Mouse (Mus musculus) kidney, postnatal 0 days (tissue): Measurements from ENCODE around the gene Rnf220. TPM values are rescaled to one million over a fixed set of nuclear protein-coding genes. Genes with fewer than 3 reads are reported as not detected.

Experiments used
- ATAC-seq: fragments of 200-750 bp; cut with Nextera tagmentation; replicated peaks from 2 replicates; pipeline ENCODE4 v1.8.0; 2017; ENCODE audit warnings: low read depth, moderate number of reproducible peaks, moderate TSS enrichment, moderate library complexity; ENCODE audit not compliant: low FRiP score
- DNase-seq: peaks from one replicate; pipeline ENCODE4 v3.0.0-alpha.2; 2016; ENCODE audit warnings: low spot score
- H3K27ac ChIP-seq: fragments of 300-500 bp; sonication (generic); 2 replicates; pipeline ENCODE4 v1.5.1; 2014; ENCODE audit warnings: mild to moderate bottlenecking
- H3K27me3 ChIP-seq: fragments of 300-500 bp; sonication (generic); 2 replicates; pipeline ENCODE4 v1.6.1; 2014; ENCODE audit warnings: low read length, mixed read lengths; ENCODE audit not compliant: insufficient read depth
- H3K36me3 ChIP-seq: fragments of 300-500 bp; sonication (generic); 2 replicates; pipeline ENCODE4 v1.6.1; 2014; ENCODE audit warnings: low read length, mixed read lengths; ENCODE audit not compliant: insufficient read depth
- H3K4me1 ChIP-seq: fragments of 300-500 bp; sonication (generic); replicated peaks from 2 replicates; pipeline ENCODE4 v1.6.1; 2014; ENCODE audit warnings: antibody characterized with exemption, low read length, mixed read lengths; ENCODE audit not compliant: insufficient read depth
- H3K4me2 ChIP-seq: fragments of 300-500 bp; sonication (generic); 2 replicates; pipeline ENCODE4 v1.6.1; 2014; ENCODE audit warnings: mild to moderate bottlenecking, low read length, moderate library complexity, mixed read lengths
- H3K4me3 ChIP-seq: fragments of 300-500 bp; sonication (generic); replicated peaks from 2 replicates; pipeline ENCODE4 v1.5.1; 2014; ENCODE audit warnings: low read depth, low read length
- H3K9ac ChIP-seq: fragments of 300-500 bp; sonication (generic); 2 replicates; pipeline ENCODE4 v1.6.1; 2014; ENCODE audit warnings: low read depth, low read length
- H3K9me3 ChIP-seq: fragments of 300-500 bp; sonication (generic); replicated peaks from 2 replicates; pipeline ENCODE4 v1.6.1; 2016; ENCODE audit warnings: low read length, inconsistent platforms, mixed read lengths
- CTCF ChIP-seq: IDR thresholded peaks from 2 replicates; pipeline ENCODE4 v1.5.1; 2016; ENCODE audit warnings: antibody characterized with exemption, low read depth, mild to moderate bottlenecking, moderate library complexity
- WGBS: fragments of 180-500 bp; shearing (Covaris S2); extraction: QIAGEN DNeasy Blood & Tissue Kit; methylation state at CpG from one replicate; pipeline ENCODE4 v1.1.7; 2014; 5-methylcytosine and 5-hydroxymethylcytosine counted together
- polyA plus RNA-seq: library from polyadenylated mRNA; unstranded; fragments of >200 nt; fragmentation: Nextera tagmentation; extraction: Ambion mirVana; gene quantifications from 2 replicates; pipeline ENCODE4 v1.2.1, GENCODE M21; 2015

The Rnf220 gene
- polyA plus RNA-seq, 1 experiment from 2014 or later: 62.1 TPM

DNA sequence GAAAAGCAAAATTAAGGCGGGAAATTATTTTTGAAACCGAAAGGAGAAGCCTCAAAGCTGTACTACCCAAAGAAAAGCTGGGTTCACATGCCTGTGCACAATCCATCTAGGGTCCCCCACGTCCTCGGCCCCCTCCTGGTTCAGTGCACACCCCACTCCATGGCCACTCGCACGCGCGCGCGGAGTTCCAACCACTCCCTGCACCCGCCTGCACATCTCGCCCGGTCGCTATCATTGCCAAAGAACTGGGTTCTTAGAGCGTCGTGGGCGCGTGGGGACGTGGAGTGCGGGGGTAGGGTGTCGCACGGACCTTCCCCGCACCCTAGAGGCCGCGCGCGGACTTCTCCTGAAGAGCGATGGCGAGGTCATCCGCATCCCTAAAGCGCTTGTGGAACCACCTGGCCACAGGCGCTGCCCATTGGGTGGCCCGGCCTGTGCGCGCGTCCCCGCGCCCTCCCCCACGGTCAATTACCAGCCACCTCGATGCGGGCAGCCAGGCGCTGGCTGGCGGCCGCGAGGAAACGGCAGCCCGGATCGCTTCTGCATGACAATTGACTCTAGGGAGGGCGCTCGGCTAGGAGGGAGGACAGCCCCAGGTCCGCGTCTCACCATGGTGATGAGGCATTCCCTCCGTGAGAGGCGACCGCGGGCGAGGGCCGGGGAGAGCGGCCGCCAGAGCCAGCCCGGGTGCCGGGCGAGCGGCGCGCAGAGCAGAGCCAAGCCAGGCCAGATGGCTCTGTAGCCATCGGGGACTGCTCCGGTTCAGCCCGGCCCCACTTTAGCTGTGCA, 12.4 kb downstream of the Rnf220 start:
- peaks cover 8% of the 10 kb centered on the region for H3K4me1 ChIP-seq
- no peak for TF ChIP-seq CTCF
- peak; percentile 74 for ATAC-seq
- peak overlapping the region; percentile 45 for H3K4me3 ChIP-seq
- peak; percentile 74 for DNase-seq
- H3K27me3 ChIP-seq: peaks cover 45% of the 10 kb centered on the region
- no peaks in the 10 kb centered on the region for H3K36me3 ChIP-seq
- H3K9ac ChIP-seq: peak overlapping the region; percentile 50
- H3K9me3 ChIP-seq: no peaks in the 10 kb centered on the region
- under 1% methylated on average over 68 of the region's 69 CpGs for WGBS
- no peak overlapping the region for H3K27ac ChIP-seq
- H3K4me2 ChIP-seq: peak overlapping the region; percentile 88

DNA sequence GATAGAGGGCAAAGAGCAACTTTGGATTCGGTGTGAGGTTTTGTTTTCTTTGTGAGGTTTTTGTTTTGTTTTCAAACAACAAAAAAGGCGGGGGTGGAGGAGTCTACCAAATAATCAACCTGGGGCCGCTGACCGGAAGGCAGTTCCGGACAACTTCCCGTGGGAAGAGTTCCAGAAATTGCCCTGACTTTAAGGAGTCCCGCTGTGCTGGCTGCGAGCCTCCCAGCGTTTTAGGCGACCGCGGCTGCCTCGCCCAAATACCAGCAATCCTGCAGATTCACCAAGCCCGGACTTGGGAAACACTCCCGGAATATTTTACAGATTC, 13.0 kb downstream of the Rnf220 start:
- Histone ChIP-seq H3K4me1 (peaks cover 8% of the 10 kb centered on the region), H3K27me3 (peaks cover 41% of the 10 kb centered on the region), H3K4me3 (peak overlapping the region; percentile 45), H3K4me2 (peak overlapping the region; percentile 88), H3K9ac (peak overlapping the region; percentile 50), H3K36me3 (no peaks in the 10 kb centered on the region), H3K27ac (no peak overlapping the region), H3K9me3 (no peaks in the 10 kb centered on the region)
- DNase-seq (peak; percentile 71), ATAC-seq (no peak)
- no peak for TF ChIP-seq CTCF
- WGBS: under 1% methylated on average over 15 of the region's 15 CpGs

- DNase-seq (no peak), ATAC-seq (no peak)
- no peak overlapping the region for H3K4me2 ChIP-seq
- WGBS: 86% methylated on average over 5 of the region's 5 CpGs
- H3K9ac ChIP-seq: no peak overlapping the region
- H3K27me3 ChIP-seq: peaks cover 29% of the 10 kb centered on the region
- no peaks in the 10 kb centered on the region for H3K36me3 ChIP-seq
- no peak overlapping the region for H3K27ac ChIP-seq
- H3K4me3 ChIP-seq: no peak overlapping the region
- peaks cover 8% of the 10 kb centered on the region for H3K4me1 ChIP-seq
- H3K9me3 ChIP-seq: no peaks in the 10 kb centered on the region
- no peak for TF ChIP-seq CTCF
Observed at GRCm38 (mm10) chr4:117482103-117482502, 14.7 kb downstream of the Rnf220 start.

- Histone ChIP-seq H3K36me3 (no peaks in the 10 kb centered on the region), H3K27ac (no peak overlapping the region), H3K4me1 (peaks cover 8% of the 10 kb centered on the region), H3K9me3 (no peaks in the 10 kb centered on the region), H3K27me3 (peaks cover 20% of the 10 kb centered on the region; the same call in 1 of the 2 replicates), H3K9ac (no peak overlapping the region), H3K4me2 (no peak overlapping the region), H3K4me3 (no peak overlapping the region)
- DNase-seq (no peak), ATAC-seq (no peak)
- 46% methylated on average over 10 of the region's 11 CpGs for WGBS
- no peak for TF ChIP-seq CTCF
Observed at GRCm38 (mm10) chr4:117480611-117481445, 16.0 kb downstream of the Rnf220 start.

- ATAC-seq: no peak
- H3K4me3 ChIP-seq: no peak overlapping the region
- H3K9me3 ChIP-seq: no peaks in the 10 kb centered on the region
- peaks cover 8% of the 10 kb centered on the region for H3K4me1 ChIP-seq
- H3K4me2 ChIP-seq: no peak overlapping the region
- H3K36me3 ChIP-seq: no peaks in the 10 kb centered on the region
- no peak for TF ChIP-seq CTCF
- H3K27ac ChIP-seq: no peak overlapping the region
- H3K9ac ChIP-seq: no peak overlapping the region
- peak; percentile 59 for DNase-seq
- peaks cover 18% of the 10 kb centered on the region for H3K27me3 ChIP-seq
- WGBS: 25% methylated on average over 6 of the region's 6 CpGs
Observed at GRCm38 (mm10) chr4:117479951-117480350, 16.9 kb downstream of the Rnf220 start.

GRCm38 (mm10) chr4:117478101-117478673, 18.7 kb downstream of the Rnf220 start:
- H3K9me3 ChIP-seq: no peaks in the 10 kb centered on the region
- ATAC-seq (no peak), DNase-seq (no peak)
- peaks cover 21% of the 10 kb centered on the region for H3K27me3 ChIP-seq
- H3K9ac ChIP-seq: no peak overlapping the region
- no peaks in the 10 kb centered on the region for H3K36me3 ChIP-seq
- H3K4me2 ChIP-seq: no peak overlapping the region
- no peak overlapping the region for H3K4me3 ChIP-seq
- H3K27ac ChIP-seq: no peak overlapping the region
- WGBS: 51% methylated on average over 15 of the region's 15 CpGs
- H3K4me1 ChIP-seq: no peaks in the 10 kb centered on the region
- no peak for TF ChIP-seq CTCF
